Mouse (Mus musculus): ENCODE data around the gene Hmgb3. TPM values are rescaled to one million over a fixed set of nuclear protein-coding genes. Genes with fewer than 3 reads are reported as not detected.

The Hmgb3 gene
- total and polyA plus RNA-seq, 3 experiments: 26.5 to 56.2 (median 40.6) TPM

- DNase-seq (ENCODE audit: extremely low read depth): peak; percentile 33
These were observed 31.4 kb upstream of the Hmgb3 start for GRCm38 (mm10) chrX:71524310-71524709.

GRCm38 (mm10) chrX:71525593-71526299 is 30.0 kb upstream of the Hmgb3 start:
- H3K27ac ChIP-seq (ENCODE audit: insufficient read depth, low read depth): no peak overlapping the region
- H3K9ac ChIP-seq (ENCODE audit: insufficient read depth, low read depth): no peak overlapping the region
- H3K4me2 ChIP-seq (ENCODE audit: insufficient read depth, low read depth, poor library complexity, severe bottlenecking): no peak overlapping the region
- no peaks in the 10 kb centered on the region for H3K36me3 ChIP-seq (replicated peaks in 1 of 2; ENCODE audit: control insufficient read depth in 1 of 2, insufficient read depth in 1 of 2, low read length in 1 of 2)
- DNase-seq (ENCODE audit: extremely low read depth): no peak
- in situ Hi-C loops (cut with MboI; ENCODE audit: low pct_ligation_motif_present, low pct_unique_long_range_greater_than_20kb, low sequenced_read_pairs): no loop called here
- dilution Hi-C loops (cut with MboI; ENCODE audit: extremely low pct_ligation_motif_present, extremely low pct_unique_long_range_greater_than_20kb, low sequenced_read_pairs): no loop called here
- H3K27me3 ChIP-seq (replicated peaks): no peaks in the 10 kb centered on the region
- H3K9me3 ChIP-seq (replicated peaks; ENCODE audit: low read length): no peaks in the 10 kb centered on the region
- no peak overlapping the region for H3K4me3 ChIP-seq (replicated peaks in 1 of 3; ENCODE audit: low read depth in 2 of 3, low read length in 2 of 3, poor library complexity in 1 of 3)
- H3K79me2 ChIP-seq (replicated peaks; ENCODE audit: control insufficient read depth, extremely low read depth, insufficient read depth, poor library complexity, severe bottlenecking): no peaks in the 10 kb centered on the region
- TF ChIP-seq EP300 (IDR thresholded peaks at IDR 0.05; ENCODE audit: low read length) (no peak), MEF2A (IDR thresholded peaks at IDR 0.05; ENCODE audit: borderline replicate concordance, low read depth, low read length) (no peak), TBP (conservative IDR thresholded peaks at IDR 0.05; ENCODE audit: low read depth, low read length) (no peak), MXI1 (IDR thresholded peaks at IDR 0.05; ENCODE audit: low read depth, low read length) (no peak), IRF4 (IDR thresholded peaks at IDR 0.05; ENCODE audit: low read depth, low read length) (no peak), CTCF (conservative IDR thresholded peaks at IDR 0.05 in 1 of 2, IDR thresholded peaks at IDR 0.05 in 1 of 2; ENCODE audit: low read depth in 2 of 2, low read length in 2 of 2) (no peak), ZC3H11A (IDR thresholded peaks at IDR 0.05; ENCODE audit: low read depth, low read length) (no peak), HCFC1 (IDR thresholded peaks at IDR 0.05; ENCODE audit: low read depth, low read length) (no peak), POLR2A (IDR thresholded peaks at IDR 0.05; ENCODE audit: low read depth, low read length) (no peak), MAFK (IDR thresholded peaks at IDR 0.05; ENCODE audit: insufficient replicate concordance, low read length) (no peak), ZMIZ1 (IDR thresholded peaks at IDR 0.05; ENCODE audit: low read depth, low read length) (no peak), PAX5 (IDR thresholded peaks at IDR 0.05; ENCODE audit: low read length) (no peak), NRF1 (IDR thresholded peaks at IDR 0.05; ENCODE audit: low read depth, low read length) (no peak), CHD1 (IDR thresholded peaks at IDR 0.05; ENCODE audit: low read depth, low read length) (no peak), ZNF384 (IDR thresholded peaks at IDR 0.05; ENCODE audit: low read depth, low read length) (no peak), E2F4 (IDR thresholded peaks at IDR 0.05; ENCODE audit: insufficient replicate concordance, low read depth, low read length) (no peak)
- H3K4me1 ChIP-seq (ENCODE audit: control insufficient read depth in 1 of 2, insufficient read depth in 2 of 2): peaks cover 4 to 24% of the 10 kb centered on the region in 2 experiments

More at GRCm38 (mm10) chrX:71524310-71524709, 31.4 kb upstream of the Hmgb3 start:
- dilution Hi-C loops (cut with MboI; ENCODE audit: extremely low pct_ligation_motif_present, extremely low pct_unique_long_range_greater_than_20kb, low sequenced_read_pairs): no loop called here
- Histone ChIP-seq H3K27ac (ENCODE audit: insufficient read depth, low read depth) (no peak overlapping the region), H3K4me1 (ENCODE audit: control insufficient read depth in 1 of 2, insufficient read depth in 2 of 2) (peaks cover 4 to 24% of the 10 kb centered on the region in 2 experiments), H3K79me2 (replicated peaks; ENCODE audit: control insufficient read depth, extremely low read depth, insufficient read depth, poor library complexity, severe bottlenecking) (no peaks in the 10 kb centered on the region), H3K27me3 (replicated peaks) (no peaks in the 10 kb centered on the region), H3K4me2 (ENCODE audit: insufficient read depth, low read depth, poor library complexity, severe bottlenecking) (no peak overlapping the region), H3K9ac (ENCODE audit: insufficient read depth, low read depth) (no peak overlapping the region), H3K36me3 (replicated peaks in 1 of 2; ENCODE audit: control insufficient read depth in 1 of 2, insufficient read depth in 1 of 2, low read length in 1 of 2) (no peaks in the 10 kb centered on the region), H3K9me3 (replicated peaks; ENCODE audit: low read length) (no peaks in the 10 kb centered on the region), H3K4me3 (replicated peaks in 1 of 3; ENCODE audit: low read depth in 2 of 3, low read length in 2 of 3, poor library complexity in 1 of 3) (no peak overlapping the region)
- TF ChIP-seq POLR2AphosphoS2 (IDR thresholded peaks at IDR 0.05; ENCODE audit: low read depth, low read length) (no peak), MEF2A (IDR thresholded peaks at IDR 0.05; ENCODE audit: borderline replicate concordance, low read depth, low read length) (peak; percentile 91), ELF1 (IDR thresholded peaks at IDR 0.05; ENCODE audit: low read depth, low read length) (no peak), MAFK (IDR thresholded peaks at IDR 0.05; ENCODE audit: insufficient replicate concordance, low read length) (peak; percentile 72), EP300 (IDR thresholded peaks at IDR 0.05; ENCODE audit: low read length) (peak; percentile 39; the same call in 1 of the 2 replicates), ZKSCAN1 (IDR thresholded peaks at IDR 0.05; ENCODE audit: borderline replicate concordance, low read depth, low read length) (no peak)
- in situ Hi-C loops (cut with MboI; ENCODE audit: low pct_ligation_motif_present, low pct_unique_long_range_greater_than_20kb, low sequenced_read_pairs): no loop called here
